Mouse (Mus musculus) intestine, postnatal 0 days (tissue): Measurements from ENCODE around the gene Pold3. TPM values are rescaled to one million over a fixed set of nuclear protein-coding genes. Genes with fewer than 3 reads are reported as not detected.
A peak's percentile ranks its signal among the peaks of the same experiment; 100 is the strongest.

Experiments used
- ATAC-seq: fragments of 200-750 bp; cut with Nextera tagmentation; 2 replicates; pipeline ENCODE4 v1.8.0; 2017; ENCODE audit warnings: mild to moderate bottlenecking, moderate TSS enrichment, moderate library complexity
- H3K27ac ChIP-seq: fragments of 300-500 bp; sonication (generic); 2 replicates; pipeline ENCODE4 v1.5.1; 2014; ENCODE audit warnings: mild to moderate bottlenecking, low read depth, low read length, moderate library complexity
- H3K27me3 ChIP-seq: fragments of 300-500 bp; sonication (generic); replicated peaks from 2 replicates; pipeline ENCODE4 v1.6.1; 2014; ENCODE audit warnings: low read length, mixed read lengths; ENCODE audit not compliant: control insufficient read depth, insufficient read depth
- H3K36me3 ChIP-seq: fragments of 300-500 bp; sonication (generic); 2 replicates; pipeline ENCODE4 v1.6.1; 2014; ENCODE audit warnings: mild to moderate bottlenecking, moderate library complexity; ENCODE audit not compliant: control insufficient read depth, insufficient read depth
- H3K4me1 ChIP-seq: fragments of 300-500 bp; sonication (generic); replicated peaks from 2 replicates; pipeline ENCODE4 v1.6.1; 2014; ENCODE audit warnings: antibody characterized with exemption, low read length, mixed read lengths; ENCODE audit not compliant: control insufficient read depth, insufficient read depth
- H3K4me2 ChIP-seq: fragments of 300-500 bp; sonication (generic); replicated peaks from 2 replicates; pipeline ENCODE4 v1.6.1; 2014; ENCODE audit warnings: low read depth, mild to moderate bottlenecking, moderate library complexity
- H3K4me3 ChIP-seq: fragments of 300-500 bp; sonication (generic); 2 replicates; pipeline ENCODE4 v1.5.1; 2014; ENCODE audit warnings: low read depth, low read length
- H3K9ac ChIP-seq: fragments of 300-500 bp; sonication (generic); 2 replicates; pipeline ENCODE4 v1.6.1; 2014; ENCODE audit warnings: mild to moderate bottlenecking, low read depth, low read length
- H3K9me3 ChIP-seq: fragments of 300-500 bp; sonication (generic); 2 replicates; pipeline ENCODE4 v1.6.1; 2016; ENCODE audit warnings: mixed run types; ENCODE audit not compliant: control insufficient read depth
- CTCF ChIP-seq: sonication (generic); IDR thresholded peaks from 2 replicates; pipeline ENCODE4 v1.5.1; 2016; ENCODE audit warnings: low read depth, mild to moderate bottlenecking, control low read depth, antibody characterized with exemption, moderate library complexity
- WGBS: fragments of 180-500 bp; shearing (Covaris S2); extraction: QIAGEN DNeasy Blood & Tissue Kit; methylation state at CpG from one replicate; pipeline ENCODE4 v1.1.7; 2014; 5-methylcytosine and 5-hydroxymethylcytosine counted together
- polyA plus RNA-seq: library from polyadenylated mRNA; unstranded; fragments of >200 nt; fragmentation: Nextera tagmentation; extraction: Ambion mirVana; gene quantifications from 2 replicates; pipeline ENCODE4 v1.2.1, GENCODE M21; 2015

Pold3 gene
- polyA plus RNA-seq, 1 experiment from 2014 or later: 18.3 TPM

GRCm38 (mm10) chr7:100100031-100100595, 21.3 kb downstream of the Pold3 start:
- no peaks in the 10 kb centered on the region for H3K27me3 ChIP-seq
- 65% methylated on average over 5 of the region's 5 CpGs for WGBS
- no peak for TF ChIP-seq CTCF
- no peaks in the 10 kb centered on the region for H3K4me1 ChIP-seq
- ATAC-seq: peak; percentile 49; the same call in 1 of the 2 replicates
- no peak overlapping the region for H3K4me3 ChIP-seq
- H3K36me3 ChIP-seq: peaks cover 61% of the 10 kb centered on the region
- H3K9me3 ChIP-seq: no peaks in the 10 kb centered on the region
- no peak overlapping the region for H3K4me2 ChIP-seq
- no peak overlapping the region; the same call in 1 of the 2 replicates for H3K27ac ChIP-seq
- no peak overlapping the region for H3K9ac ChIP-seq

- no peaks in the 10 kb centered on the region for H3K4me1 ChIP-seq
- no peak for TF ChIP-seq CTCF
- no peak overlapping the region for H3K4me2 ChIP-seq
- no peak overlapping the region for H3K27ac ChIP-seq
- no peaks in the 10 kb centered on the region for H3K27me3 ChIP-seq
- H3K36me3 ChIP-seq: peaks cover 72% of the 10 kb centered on the region
- 93% methylated on average over 5 of the region's 5 CpGs for WGBS
- no peaks in the 10 kb centered on the region for H3K9me3 ChIP-seq
- no peak for ATAC-seq
- H3K4me3 ChIP-seq: no peak overlapping the region
- no peak overlapping the region for H3K9ac ChIP-seq
Measured at GRCm38 (mm10) chr7:100086891-100087290, 34.5 kb downstream of the Pold3 start.

- WGBS: 94% methylated on average over 8 of the region's 8 CpGs
- ATAC-seq: no peak
Measured at GRCm38 (mm10) chr7:100086159-100086755, 35.1 kb downstream of the Pold3 start.

GRCm38 (mm10) chr7:100083812-100084211, 37.6 kb downstream of the Pold3 start:
- no peak overlapping the region for H3K9ac ChIP-seq
- H3K27ac ChIP-seq: no peak overlapping the region
- peak; percentile 33 for TF ChIP-seq CTCF
- H3K9me3 ChIP-seq: no peaks in the 10 kb centered on the region
- no peak for ATAC-seq
- H3K4me3 ChIP-seq: no peak overlapping the region
- H3K4me2 ChIP-seq: no peak overlapping the region
- WGBS: 91% methylated on average over 6 of the region's 6 CpGs
- no peaks in the 10 kb centered on the region for H3K27me3 ChIP-seq
- no peaks in the 10 kb centered on the region for H3K4me1 ChIP-seq
- H3K36me3 ChIP-seq: peaks cover 58% of the 10 kb centered on the region

More at GRCm38 (mm10) chr7:100086159-100086755, 35.1 kb downstream of the Pold3 start:
- H3K9ac ChIP-seq: no peak overlapping the region
- H3K27me3 ChIP-seq: no peaks in the 10 kb centered on the region
- H3K4me3 ChIP-seq: no peak overlapping the region
- no peaks in the 10 kb centered on the region for H3K9me3 ChIP-seq
- H3K4me2 ChIP-seq: no peak overlapping the region
- H3K4me1 ChIP-seq: no peaks in the 10 kb centered on the region
- TF ChIP-seq CTCF: no peak
- H3K36me3 ChIP-seq: peaks cover 72% of the 10 kb centered on the region
- H3K27ac ChIP-seq: no peak overlapping the region

GRCm38 (mm10) chr7:100082836-100083235, 38.5 kb downstream of the Pold3 start:
- H3K4me2 ChIP-seq: no peak overlapping the region
- no peak for TF ChIP-seq CTCF
- H3K4me3 ChIP-seq: no peak overlapping the region
- no peak overlapping the region for H3K9ac ChIP-seq
- H3K36me3 ChIP-seq: peaks cover 53% of the 10 kb centered on the region
- no peak for ATAC-seq
- H3K9me3 ChIP-seq: no peaks in the 10 kb centered on the region
- H3K27me3 ChIP-seq: no peaks in the 10 kb centered on the region
- 91% methylated on average over 6 of the region's 6 CpGs for WGBS
- no peak overlapping the region for H3K27ac ChIP-seq
- H3K4me1 ChIP-seq: no peaks in the 10 kb centered on the region

GRCm38 (mm10) chr7:100080087-100080781, 41.1 kb downstream of the Pold3 start:
- Histone ChIP-seq H3K27me3 (no peaks in the 10 kb centered on the region), H3K4me3 (no peak overlapping the region), H3K27ac (peak overlapping the region; percentile 36; the same call in 1 of the 2 replicates), H3K9me3 (no peaks in the 10 kb centered on the region), H3K9ac (no peak overlapping the region), H3K36me3 (peaks cover 31% of the 10 kb centered on the region), H3K4me2 (no peak overlapping the region), H3K4me1 (no peaks in the 10 kb centered on the region)
- TF ChIP-seq CTCF: no peak
- ATAC-seq: no peak
- WGBS: 71% methylated on average over 12 of the region's 12 CpGs
